Mouse (Mus musculus): ENCODE results near the gene Tex21. TPM values are rescaled to one million over a fixed set of nuclear protein-coding genes. Genes with fewer than 3 reads are reported as not detected.
A peak's percentile ranks its signal among the peaks of the same experiment; 100 is the strongest.

Tex21 gene
- polyA plus RNA-seq (2014; fragmentation: Nextera tagmentation; extraction: Ambion mirVana) = not detected in 2 replicates

- Histone ChIP-seq H3K9me3 (ENCODE audit: control insufficient read depth, low read length) (no peaks in the 10 kb centered on the region), H3K27me3 (replicated peaks; ENCODE audit: control insufficient read depth, insufficient read depth, low read length) (no peaks in the 10 kb centered on the region), H3K4me1 (replicated peaks; ENCODE audit: control insufficient read depth, insufficient read depth, low read length) (no peaks in the 10 kb centered on the region), H3K27ac (ENCODE audit: low read depth) (no peak within 1 kb of the TSS), H3K9ac (ENCODE audit: low read length) (no peak within 1 kb of the TSS), H3K4me2 (ENCODE audit: low read length) (no peak within 1 kb of the TSS), H3K4me3 (ENCODE audit: low read depth, low read length) (no peak within 1 kb of the TSS), H3K36me3 (ENCODE audit: control insufficient read depth, insufficient read depth, low read length) (no peaks in the 10 kb centered on the region)
- no peak for ATAC-seq (replicated peaks; ENCODE audit: low FRiP score, low TSS enrichment, low read depth)
- WGBS = 88% methylated on average over 6 of the region's 6 CpGs
- no peak for DNase-seq (ENCODE audit: low spot score)
These were observed at the start of gene Tex21 for GRCm38 (mm10) chr12:76246646-76247045. Gene Tex21 (minus strand): TSS chr12:76246746.

GRCm38 (mm10) chr12:76293192-76293591, 46.6 kb upstream of the Tex21 start:
- no peak overlapping the region for H3K4me2 ChIP-seq (ENCODE audit: low read length)
- H3K27ac ChIP-seq (ENCODE audit: low read depth) = no peak overlapping the region
- peak; percentile 82 for DNase-seq (ENCODE audit: low spot score)
- H3K9me3 ChIP-seq (ENCODE audit: control insufficient read depth, low read length) = no peaks in the 10 kb centered on the region
- H3K27me3 ChIP-seq (replicated peaks; ENCODE audit: control insufficient read depth, insufficient read depth, low read length) = no peaks in the 10 kb centered on the region
- no peak for ATAC-seq (replicated peaks; ENCODE audit: low FRiP score, low TSS enrichment, low read depth)
- no peak overlapping the region for H3K4me3 ChIP-seq (ENCODE audit: low read depth, low read length)
- H3K4me1 ChIP-seq (replicated peaks; ENCODE audit: control insufficient read depth, insufficient read depth, low read length) = no peaks in the 10 kb centered on the region
- H3K36me3 ChIP-seq (ENCODE audit: control insufficient read depth, insufficient read depth, low read length) = peaks cover 89% of the 10 kb centered on the region
- H3K9ac ChIP-seq (ENCODE audit: low read length) = no peak overlapping the region
- 59% methylated on average over 7 of the region's 7 CpGs for WGBS

- no peaks in the 10 kb centered on the region for H3K4me1 ChIP-seq (replicated peaks; ENCODE audit: control insufficient read depth, insufficient read depth, low read length)
- WGBS = 96% methylated on average over 2 of the region's 2 CpGs
- DNase-seq (ENCODE audit: low spot score) (no peak), ATAC-seq (replicated peaks; ENCODE audit: low FRiP score, low TSS enrichment, low read depth) (no peak)
- H3K27me3 ChIP-seq (replicated peaks; ENCODE audit: control insufficient read depth, insufficient read depth, low read length) = no peaks in the 10 kb centered on the region
- no peak overlapping the region for H3K4me2 ChIP-seq (ENCODE audit: low read length)
- no peak overlapping the region for H3K9ac ChIP-seq (ENCODE audit: low read length)
- peaks cover 75% of the 10 kb centered on the region for H3K36me3 ChIP-seq (ENCODE audit: control insufficient read depth, insufficient read depth, low read length)
- no peak overlapping the region for H3K27ac ChIP-seq (ENCODE audit: low read depth)
- no peaks in the 10 kb centered on the region for H3K9me3 ChIP-seq (ENCODE audit: control insufficient read depth, low read length)
- no peak overlapping the region for H3K4me3 ChIP-seq (ENCODE audit: low read depth, low read length)
These were observed 43.7 kb upstream of the Tex21 start for GRCm38 (mm10) chr12:76290271-76290670.

- WGBS = 96% methylated on average over 12 of the region's 12 CpGs
- H3K27ac ChIP-seq (ENCODE audit: low read depth) = no peak overlapping the region
- H3K27me3 ChIP-seq (replicated peaks; ENCODE audit: control insufficient read depth, insufficient read depth, low read length) = no peaks in the 10 kb centered on the region
- H3K36me3 ChIP-seq (ENCODE audit: control insufficient read depth, insufficient read depth, low read length) = peaks cover 70% of the 10 kb centered on the region
- no peaks in the 10 kb centered on the region for H3K9me3 ChIP-seq (ENCODE audit: control insufficient read depth, low read length)
- H3K4me3 ChIP-seq (ENCODE audit: low read depth, low read length) = no peak overlapping the region
- DNase-seq (ENCODE audit: low spot score) (no peak), ATAC-seq (replicated peaks; ENCODE audit: low FRiP score, low TSS enrichment, low read depth) (no peak)
- no peak overlapping the region for H3K4me2 ChIP-seq (ENCODE audit: low read length)
- no peaks in the 10 kb centered on the region for H3K4me1 ChIP-seq (replicated peaks; ENCODE audit: control insufficient read depth, insufficient read depth, low read length)
- H3K9ac ChIP-seq (ENCODE audit: low read length) = no peak overlapping the region
These were observed 42.9 kb upstream of the Tex21 start for GRCm38 (mm10) chr12:76289428-76289827.

GRCm38 (mm10) chr12:76288494-76288893, 41.9 kb upstream of the Tex21 start:
- H3K9ac ChIP-seq (ENCODE audit: low read length) = no peak overlapping the region
- no peaks in the 10 kb centered on the region for H3K4me1 ChIP-seq (replicated peaks; ENCODE audit: control insufficient read depth, insufficient read depth, low read length)
- 82% methylated on average over 5 of the region's 5 CpGs for WGBS
- H3K9me3 ChIP-seq (ENCODE audit: control insufficient read depth, low read length) = no peaks in the 10 kb centered on the region
- no peak for ATAC-seq (replicated peaks; ENCODE audit: low FRiP score, low TSS enrichment, low read depth)
- H3K36me3 ChIP-seq (ENCODE audit: control insufficient read depth, insufficient read depth, low read length) = peaks cover 69% of the 10 kb centered on the region
- no peak for DNase-seq (ENCODE audit: low spot score)
- H3K27ac ChIP-seq (ENCODE audit: low read depth) = no peak overlapping the region
- H3K27me3 ChIP-seq (replicated peaks; ENCODE audit: control insufficient read depth, insufficient read depth, low read length) = no peaks in the 10 kb centered on the region
- no peak overlapping the region for H3K4me2 ChIP-seq (ENCODE audit: low read length)
- H3K4me3 ChIP-seq (ENCODE audit: low read depth, low read length) = no peak overlapping the region

GRCm38 (mm10) chr12:76287986-76288385, 41.4 kb upstream of the Tex21 start:
- H3K36me3 ChIP-seq (ENCODE audit: control insufficient read depth, insufficient read depth, low read length) = peaks cover 71% of the 10 kb centered on the region
- no peak for DNase-seq (ENCODE audit: low spot score)
- H3K27ac ChIP-seq (ENCODE audit: low read depth) = no peak overlapping the region
- no peak overlapping the region for H3K4me2 ChIP-seq (ENCODE audit: low read length)
- no peak for ATAC-seq (replicated peaks; ENCODE audit: low FRiP score, low TSS enrichment, low read depth)
- H3K9ac ChIP-seq (ENCODE audit: low read length) = no peak overlapping the region
- H3K27me3 ChIP-seq (replicated peaks; ENCODE audit: control insufficient read depth, insufficient read depth, low read length) = no peaks in the 10 kb centered on the region
- no peaks in the 10 kb centered on the region for H3K9me3 ChIP-seq (ENCODE audit: control insufficient read depth, low read length)
- WGBS = 82% methylated on average over 8 of the region's 8 CpGs
- H3K4me3 ChIP-seq (ENCODE audit: low read depth, low read length) = no peak overlapping the region
- H3K4me1 ChIP-seq (replicated peaks; ENCODE audit: control insufficient read depth, insufficient read depth, low read length) = no peaks in the 10 kb centered on the region

- Histone ChIP-seq H3K36me3 (ENCODE audit: control insufficient read depth, insufficient read depth, low read length) (peaks cover 70% of the 10 kb centered on the region), H3K27me3 (replicated peaks; ENCODE audit: control insufficient read depth, insufficient read depth, low read length) (no peaks in the 10 kb centered on the region), H3K27ac (ENCODE audit: low read depth) (no peak overlapping the region), H3K9ac (ENCODE audit: low read length) (no peak overlapping the region), H3K4me2 (ENCODE audit: low read length) (no peak overlapping the region), H3K4me1 (replicated peaks; ENCODE audit: control insufficient read depth, insufficient read depth, low read length) (0 out of 2 replicates have a peak, but pooled peaks cover 4% of the 10 kb centered on the region), H3K9me3 (ENCODE audit: control insufficient read depth, low read length) (no peaks in the 10 kb centered on the region), H3K4me3 (ENCODE audit: low read depth, low read length) (no peak overlapping the region)
- ATAC-seq (replicated peaks; ENCODE audit: low FRiP score, low TSS enrichment, low read depth) (no peak), DNase-seq (ENCODE audit: low spot score) (no peak)
- WGBS = 67% methylated on average over 6 of the region's 6 CpGs
These were observed 38.9 kb upstream of the Tex21 start for GRCm38 (mm10) chr12:76285418-76285817.

- Histone ChIP-seq H3K4me3 (ENCODE audit: low read depth, low read length) (no peak overlapping the region), H3K4me1 (replicated peaks; ENCODE audit: control insufficient read depth, insufficient read depth, low read length) (0 out of 2 replicates have a peak, but pooled peaks cover 4% of the 10 kb centered on the region), H3K9me3 (ENCODE audit: control insufficient read depth, low read length) (no peaks in the 10 kb centered on the region), H3K4me2 (ENCODE audit: low read length) (no peak overlapping the region), H3K27ac (ENCODE audit: low read depth) (no peak overlapping the region), H3K9ac (ENCODE audit: low read length) (no peak overlapping the region), H3K27me3 (replicated peaks; ENCODE audit: control insufficient read depth, insufficient read depth, low read length) (no peaks in the 10 kb centered on the region), H3K36me3 (ENCODE audit: control insufficient read depth, insufficient read depth, low read length) (peaks cover 52% of the 10 kb centered on the region)
- 93% methylated on average over 17 of the region's 17 CpGs for WGBS
- DNase-seq (ENCODE audit: low spot score) (no peak), ATAC-seq (replicated peaks; ENCODE audit: low FRiP score, low TSS enrichment, low read depth) (no peak)
These were observed 36.1 kb upstream of the Tex21 start for GRCm38 (mm10) chr12:76282532-76283173.

- Histone ChIP-seq H3K27me3 (replicated peaks; ENCODE audit: control insufficient read depth, insufficient read depth, low read length) (no peaks in the 10 kb centered on the region), H3K4me2 (ENCODE audit: low read length) (no peak overlapping the region), H3K9ac (ENCODE audit: low read length) (no peak overlapping the region), H3K4me1 (replicated peaks; ENCODE audit: control insufficient read depth, insufficient read depth, low read length) (0 out of 2 replicates have a peak, but pooled peaks cover 4% of the 10 kb centered on the region), H3K9me3 (ENCODE audit: control insufficient read depth, low read length) (no peaks in the 10 kb centered on the region), H3K4me3 (ENCODE audit: low read depth, low read length) (no peak overlapping the region), H3K36me3 (ENCODE audit: control insufficient read depth, insufficient read depth, low read length) (peaks cover 52% of the 10 kb centered on the region), H3K27ac (ENCODE audit: low read depth) (no peak overlapping the region)
- WGBS = 43% methylated on average over 4 of the region's 4 CpGs
- DNase-seq (ENCODE audit: low spot score) (no peak), ATAC-seq (replicated peaks; ENCODE audit: low FRiP score, low TSS enrichment, low read depth) (no peak)
These were observed 35.6 kb upstream of the Tex21 start for GRCm38 (mm10) chr12:76282132-76282531.

Data from intestine, embryonic 14.5 days (tissue).